Mouse (Mus musculus) erythroblast, adult 5-6 weeks (primary cell): Measurements from ENCODE around the gene Mpig6b. TPM values are rescaled to one million over a fixed set of nuclear protein-coding genes. Genes with fewer than 3 reads are reported as not detected.
"Not testable (repeated sequence)": the region's sequence is repeated elsewhere in the genome, so short reads cannot be mapped to it uniquely, and the experiment has no call there.

Experiments
- ATAC-seq: replicated peaks from 2 replicates; pipeline ENCODE4 v1.8.0; 2016; ENCODE audit warnings: moderate number of reproducible peaks, mild to moderate bottlenecking, moderate TSS enrichment, inconsistent platforms; ENCODE audit not compliant: poor library complexity, low FRiP score, severe bottlenecking
- total RNA-seq, 2 experiments: library from RNA; stranded (forward) in 1 of 2; stranded (reverse) in 1 of 2; fragments of 150-400 nt in 1 of 2; fragments of 200-764, 138-1000 nt in 1 of 2; gene quantifications; 2 replicates each; pipeline versions ENCODE4 v1.2.3 to v1.2.4; 2015 to 2017; ENCODE audit warnings: low replicate concordance in 2 of 2

Gene Mpig6b
- total RNA-seq, 2 experiments from 2014 or later, result not detected

GRCm38 (mm10) chr17:35045807-35046680, 19.9 kb downstream of the Mpig6b start:
- peak; percentile 15 for ATAC-seq

GRCm38 (mm10) chr17:35044904-35045806, 20.8 kb downstream of the Mpig6b start:
- no peak for ATAC-seq

- ATAC-seq, result no peak
Observed at GRCm38 (mm10) chr17:35043794-35044193, 22.2 kb downstream of the Mpig6b start.

GRCm38 (mm10) chr17:35039121-35039873, 26.7 kb downstream of the Mpig6b start:
- no peak for ATAC-seq

GRCm38 (mm10) chr17:35034896-35035295, 31.1 kb downstream of the Mpig6b start:
- ATAC-seq, result no peak

- not testable (repeated sequence) for ATAC-seq
Observed at GRCm38 (mm10) chr17:35033703-35034102, 32.3 kb downstream of the Mpig6b start.

- ATAC-seq, result no peak
Observed at GRCm38 (mm10) chr17:35032323-35032870, 33.6 kb downstream of the Mpig6b start.

- ATAC-seq, result peak; percentile 72
Observed at GRCm38 (mm10) chr17:35031880-35032279, 34.1 kb downstream of the Mpig6b start.

GRCm38 (mm10) chr17:35031272-35031671, 34.7 kb downstream of the Mpig6b start:
- no peak for ATAC-seq

- peak; percentile 68 for ATAC-seq
Observed at GRCm38 (mm10) chr17:35029691-35030532, 36.1 kb downstream of the Mpig6b start.

GRCm38 (mm10) chr17:35028315-35028714, 37.7 kb downstream of the Mpig6b start:
- no peak for ATAC-seq

GRCm38 (mm10) chr17:35027277-35028068, 38.5 kb downstream of the Mpig6b start, which contains the start of gene Sapcd1:
Sapcd1 (minus strand) TSS chr17:35028016.
- ATAC-seq, result no peak

GRCm38 (mm10) chr17:35026206-35026605, 39.8 kb downstream of the Mpig6b start:
- ATAC-seq, result no peak

- ATAC-seq, result no peak
Observed at GRCm38 (mm10) chr17:35024691-35025488, 41.1 kb downstream of the Mpig6b start.

GRCm38 (mm10) chr17:35024261-35024660, 41.7 kb downstream of the Mpig6b start:
- ATAC-seq, result no peak

- no peak for ATAC-seq
Observed at GRCm38 (mm10) chr17:35023756-35024155, 42.2 kb downstream of the Mpig6b start.

GRCm38 (mm10) chr17:35023221-35023620, 42.8 kb downstream of the Mpig6b start:
- no peak for ATAC-seq
